Mouse (Mus musculus): ENCODE data around the gene Mul1. TPM values are rescaled to one million over a fixed set of nuclear protein-coding genes. Genes with fewer than 3 reads are reported as not detected.

The Mul1 gene
- 10 to 100 TPM; 54.7 to 56.9 TPM for total RNA-seq (2021)
- long read RNA-seq, experiment 1, transcript Mul1-201 (4 exons, 3,733 nt) = major isoform, 37 of 65 reads
- long read RNA-seq, experiment 1, partial matches to known transcripts = 9 of 65 reads
- long read RNA-seq, experiment 1, other reads (novel, unspliced or antisense) = 19 of 65 reads
- long read RNA-seq, experiment 2, transcript Mul1-201 (4 exons, 3,733 nt) = major isoform, 23 of 40 reads
- long read RNA-seq, experiment 2, partial matches to known transcripts = 2 of 40 reads
- long read RNA-seq, experiment 2, other reads (novel, unspliced or antisense) = 14 of 40 reads

GRCm38 (mm10) chr4:138434347-138435316 is at the start of gene Mul1:
Gene Mul1, plus strand, starts transcription at chr4:138434671.
- peak; percentile 98 for DNase-seq

- no peak for DNase-seq
These were observed 40.8 kb upstream of the Mul1 start for GRCm38 (mm10) chr4:138393703-138394102.

- DNase-seq = peak; percentile 54
These were observed 39.1 kb upstream of the Mul1 start for GRCm38 (mm10) chr4:138395087-138395970.

- peak; percentile 81 for DNase-seq
These were observed 38.4 kb upstream of the Mul1 start, which contains the start of gene Fam43b for GRCm38 (mm10) chr4:138395971-138396645. Gene Fam43b, minus strand, starts transcription at chr4:138396528.

- peak; percentile 37 for DNase-seq
These were observed 37.8 kb upstream of the Mul1 start for GRCm38 (mm10) chr4:138396711-138397110.

- peak; percentile 67 for DNase-seq
These were observed 29.7 kb upstream of the Mul1 start for GRCm38 (mm10) chr4:138404806-138405205.

GRCm38 (mm10) chr4:138407479-138408194 is 26.8 kb upstream of the Mul1 start:
- DNase-seq = peak; percentile 70

GRCm38 (mm10) chr4:138411011-138411410 is 23.5 kb upstream of the Mul1 start:
- DNase-seq = no peak

- DNase-seq = no peak
These were observed 22.9 kb upstream of the Mul1 start for GRCm38 (mm10) chr4:138411504-138412121.

- DNase-seq = peak; percentile 33
These were observed 19.7 kb upstream of the Mul1 start for GRCm38 (mm10) chr4:138414725-138415124.

GRCm38 (mm10) chr4:138415991-138416390 is 18.5 kb upstream of the Mul1 start:
- no peak for DNase-seq

GRCm38 (mm10) chr4:138416414-138416813 is 18.1 kb upstream of the Mul1 start:
- no peak for DNase-seq

- no peak for DNase-seq
These were observed 16.6 kb upstream of the Mul1 start for GRCm38 (mm10) chr4:138417882-138418281.

- no peak for DNase-seq
These were observed 16.0 kb upstream of the Mul1 start for GRCm38 (mm10) chr4:138418340-138418957.

GRCm38 (mm10) chr4:138425028-138425427 is 9.4 kb upstream of the Mul1 start:
- no peak for DNase-seq

- DNase-seq = peak; percentile 50
These were observed 8.9 kb upstream of the Mul1 start for GRCm38 (mm10) chr4:138425604-138426003.

GRCm38 (mm10) chr4:138426778-138427705 is 7.4 kb upstream of the Mul1 start:
- peak; percentile 93 for DNase-seq

- DNase-seq = peak; percentile 69
These were observed 4.7 kb upstream of the Mul1 start for GRCm38 (mm10) chr4:138429778-138430177.

- DNase-seq = no peak
These were observed 3.1 kb upstream of the Mul1 start for GRCm38 (mm10) chr4:138431340-138431739.

Measured in adrenal gland, postnatal 10 days (tissue).